Mouse (Mus musculus): ENCODE measurements at regions not wholly inside any gene's neighbourhood (a gene's known extent, or its start where the extent isn't known, plus 50 kb on each side); places are given as distances from the start of the nearest gene placed in this dataset.
A peak's percentile ranks its signal among the peaks of the same experiment; 100 is the strongest.

DNA sequence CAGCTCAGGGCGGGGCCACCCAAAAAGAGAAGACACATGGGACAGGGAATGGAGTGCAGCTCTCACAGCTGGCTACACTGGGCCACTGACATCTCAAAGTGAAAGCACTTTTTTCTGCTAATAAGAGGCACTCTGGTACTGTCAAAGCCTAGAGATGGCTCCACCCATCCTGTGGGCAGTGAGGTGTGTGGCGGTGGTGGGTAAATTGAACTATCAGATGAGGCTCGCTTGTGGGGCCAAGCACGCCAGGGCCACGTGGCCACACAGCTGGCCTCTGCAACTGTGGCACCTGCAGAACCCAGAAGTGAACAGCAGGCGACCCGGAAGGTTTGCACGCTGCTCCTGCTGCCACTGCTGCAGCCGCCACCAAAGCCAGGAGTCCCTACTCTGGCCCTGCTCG lies 756.6 kb downstream of the A830018L16Rik start:
- no peak overlapping the region for H3K4me2 ChIP-seq
- 94% methylated on average over 10 of the region's 10 CpGs for WGBS
- no peaks in the 10 kb centered on the region for H3K27me3 ChIP-seq
- H3K36me3 ChIP-seq, result no peaks in the 10 kb centered on the region
- ATAC-seq (ENCODE audit: insufficient number of reproducible peaks, insufficient read depth, low FRiP score, low TSS enrichment, low read depth), result no peak
- H3K4me3 ChIP-seq, result no peak overlapping the region
- no peaks in the 10 kb centered on the region; the same call in 1 of the 2 replicates for H3K9me3 ChIP-seq
- H3K27ac ChIP-seq, result no peak overlapping the region
- no peaks in the 10 kb centered on the region for H3K4me1 ChIP-seq
- H3K9ac ChIP-seq, result no peak overlapping the region

DNA sequence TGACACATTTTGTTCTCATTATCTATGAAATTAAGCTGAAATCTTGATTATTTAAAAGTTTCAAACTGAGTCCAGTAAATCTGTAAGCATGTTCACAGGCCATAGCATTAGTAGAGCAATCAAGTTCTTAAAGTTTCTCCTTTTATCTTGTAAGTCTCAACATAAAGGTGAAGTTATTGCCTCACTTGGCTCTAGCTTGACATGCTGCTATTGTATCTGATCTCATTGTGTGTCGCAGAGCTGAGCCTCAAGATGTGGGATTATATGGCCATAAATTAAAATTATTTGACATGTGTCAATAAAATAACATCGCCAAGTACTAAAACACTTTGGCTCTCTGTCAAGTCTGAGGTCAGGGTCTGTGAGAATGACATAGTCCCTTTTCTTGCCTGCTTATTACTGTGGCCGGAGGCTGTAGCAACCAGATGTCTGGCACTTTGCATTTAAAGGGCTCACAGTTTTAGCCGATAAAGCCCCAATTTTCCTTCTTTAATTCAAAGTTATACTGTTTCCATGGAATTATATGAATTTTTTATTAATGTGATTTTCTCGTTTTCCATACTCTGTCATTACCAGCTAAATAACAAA lies 775.8 kb downstream of the A830018L16Rik start:
- Histone ChIP-seq H3K27ac (no peak overlapping the region), H3K36me3 (no peaks in the 10 kb centered on the region), H3K4me2 (no peak overlapping the region), H3K27me3 (no peaks in the 10 kb centered on the region), H3K4me3 (no peak overlapping the region), H3K9me3 (no peaks in the 10 kb centered on the region), H3K4me1 (no peaks in the 10 kb centered on the region), H3K9ac (no peak overlapping the region)
- no peak for ATAC-seq (ENCODE audit: insufficient number of reproducible peaks, insufficient read depth, low FRiP score, low TSS enrichment, low read depth)
- 75% methylated on average over 5 of the region's 5 CpGs for WGBS

DNA sequence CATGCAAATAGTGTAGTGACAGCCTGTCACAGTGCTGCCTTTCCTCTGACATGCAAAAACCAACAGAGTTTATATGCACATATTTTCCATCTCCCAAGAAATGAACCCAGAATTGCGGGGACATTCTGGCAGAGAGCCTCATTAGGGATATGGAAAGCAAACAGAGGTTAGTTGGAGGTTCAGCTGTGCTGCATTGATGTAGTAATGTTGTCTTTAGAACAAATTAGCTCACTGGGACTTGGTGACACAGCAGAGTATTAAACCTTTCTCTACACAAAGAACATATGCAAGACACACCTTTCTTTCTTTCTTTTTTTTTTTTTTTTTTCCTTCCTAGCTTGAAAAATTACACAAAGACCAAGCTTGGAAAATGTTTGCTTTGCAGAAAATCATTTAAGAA lies 778.7 kb downstream of the A830018L16Rik start:
- H3K4me1 ChIP-seq, result no peaks in the 10 kb centered on the region
- no peak overlapping the region for H3K9ac ChIP-seq
- H3K36me3 ChIP-seq, result no peaks in the 10 kb centered on the region
- no peaks in the 10 kb centered on the region for H3K9me3 ChIP-seq
- WGBS, result 64% methylated on average over 1 of the region's 1 CpGs
- no peak overlapping the region for H3K4me2 ChIP-seq
- no peak for ATAC-seq (ENCODE audit: insufficient number of reproducible peaks, insufficient read depth, low FRiP score, low TSS enrichment, low read depth)
- no peaks in the 10 kb centered on the region for H3K27me3 ChIP-seq
- H3K27ac ChIP-seq, result no peak overlapping the region
- no peak overlapping the region for H3K4me3 ChIP-seq

DNA sequence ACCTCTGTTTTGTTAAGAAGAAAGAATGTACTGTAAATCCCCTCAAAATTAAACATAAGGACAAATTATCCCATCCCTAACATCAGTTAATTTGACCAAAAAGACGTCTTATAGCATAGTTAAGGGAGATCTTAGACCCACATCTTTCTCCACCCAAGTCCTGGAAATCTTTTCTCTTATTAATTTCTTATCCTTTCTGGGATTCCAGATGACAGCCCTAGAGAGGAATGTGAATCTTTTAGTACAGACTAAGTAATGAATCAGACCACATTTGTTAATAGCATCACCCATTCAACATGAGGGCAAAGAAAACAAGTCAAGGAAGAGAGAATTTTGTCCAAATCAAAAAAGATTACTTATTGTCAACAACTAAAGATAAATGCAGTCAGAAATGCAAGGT lies 817.2 kb downstream of the A830018L16Rik start:
- no peaks in the 10 kb centered on the region for H3K9me3 ChIP-seq
- WGBS, result 68% methylated on average over 1 of the region's 1 CpGs
- H3K9ac ChIP-seq, result no peak overlapping the region
- no peaks in the 10 kb centered on the region for H3K27me3 ChIP-seq
- no peak overlapping the region for H3K4me2 ChIP-seq
- no peaks in the 10 kb centered on the region for H3K4me1 ChIP-seq
- ATAC-seq (ENCODE audit: insufficient number of reproducible peaks, insufficient read depth, low FRiP score, low TSS enrichment, low read depth), result no peak
- H3K27ac ChIP-seq, result no peak overlapping the region
- H3K36me3 ChIP-seq, result no peaks in the 10 kb centered on the region
- H3K4me3 ChIP-seq, result no peak overlapping the region

DNA sequence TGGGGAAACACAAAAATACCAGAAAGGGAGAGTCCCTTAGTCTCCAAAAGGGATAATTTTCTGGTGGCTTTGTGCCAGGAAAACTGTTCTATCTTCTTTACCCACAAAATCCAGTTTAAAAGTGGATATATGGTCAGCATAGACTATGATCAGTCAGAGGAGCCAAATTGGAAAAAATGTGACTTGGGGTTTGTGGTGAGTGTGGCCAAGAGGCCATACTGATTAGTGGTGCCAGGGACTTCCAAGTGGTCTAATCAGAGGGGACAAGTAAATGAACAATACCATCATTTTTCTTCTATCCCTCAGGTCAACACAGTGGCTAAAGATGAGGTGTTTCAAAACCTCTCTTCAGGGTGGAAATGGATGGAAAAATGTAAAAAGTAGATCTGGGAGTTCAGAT lies 828.2 kb downstream of the A830018L16Rik start:
- peak; percentile 52; the same call in 1 of the 2 replicates for ATAC-seq (ENCODE audit: insufficient number of reproducible peaks, insufficient read depth, low FRiP score, low TSS enrichment, low read depth)
- Histone ChIP-seq H3K27me3 (no peaks in the 10 kb centered on the region), H3K4me2 (no peak overlapping the region), H3K9ac (no peak overlapping the region), H3K27ac (no peak overlapping the region), H3K4me3 (no peak overlapping the region), H3K9me3 (no peaks in the 10 kb centered on the region), H3K36me3 (no peaks in the 10 kb centered on the region), H3K4me1 (no peaks in the 10 kb centered on the region)

DNA sequence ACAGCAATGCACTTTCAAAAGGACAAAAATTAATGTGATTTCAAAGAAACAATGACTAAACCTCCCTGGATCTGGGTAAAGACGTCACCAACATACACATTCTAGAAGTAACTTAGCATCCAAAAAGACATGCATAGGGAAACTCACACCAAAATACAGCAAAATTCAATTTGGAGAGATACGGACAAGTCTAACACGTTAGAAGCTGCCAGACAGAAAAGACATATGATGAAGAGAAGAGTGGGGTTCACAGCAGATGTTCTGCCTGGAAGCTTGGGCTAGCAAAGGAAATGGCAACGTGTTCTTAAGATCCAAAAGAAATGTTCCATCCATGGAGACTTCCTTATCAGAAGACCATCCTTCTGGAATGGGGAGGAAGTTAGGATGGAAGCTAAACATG lies 868.6 kb downstream of the A830018L16Rik start:
- H3K4me3 ChIP-seq, result no peak overlapping the region
- ATAC-seq (ENCODE audit: insufficient number of reproducible peaks, insufficient read depth, low FRiP score, low TSS enrichment, low read depth), result no peak
- no peaks in the 10 kb centered on the region for H3K27me3 ChIP-seq
- no peak overlapping the region for H3K9ac ChIP-seq
- no peak overlapping the region for H3K4me2 ChIP-seq
- no peaks in the 10 kb centered on the region for H3K36me3 ChIP-seq
- H3K27ac ChIP-seq, result no peak overlapping the region
- no peaks in the 10 kb centered on the region for H3K9me3 ChIP-seq
- WGBS, result 89% methylated on average over 4 of the region's 4 CpGs
- peaks cover 12% of the 10 kb centered on the region; the same call in 1 of the 2 replicates for H3K4me1 ChIP-seq

DNA sequence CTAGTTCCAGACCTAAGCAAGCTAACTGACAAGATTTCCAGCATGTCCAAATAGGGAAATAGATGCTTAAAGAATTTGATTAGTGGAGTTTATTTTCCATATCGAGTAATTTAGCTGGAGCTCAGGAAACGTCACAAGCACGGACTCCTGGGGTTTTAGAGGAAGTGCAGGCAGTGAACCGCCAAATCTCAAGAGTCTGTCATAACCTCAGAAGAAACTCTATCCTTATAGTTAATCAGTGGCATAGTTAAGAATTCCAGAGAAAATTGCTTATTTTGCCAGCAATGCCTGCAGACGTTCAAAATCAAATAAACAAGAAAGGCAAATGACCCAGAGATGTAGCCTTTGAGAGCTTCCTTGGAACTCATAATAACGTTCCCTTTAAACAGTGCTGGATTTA lies 871.6 kb downstream of the A830018L16Rik start:
- Histone ChIP-seq H3K4me3 (no peak overlapping the region), H3K27me3 (no peaks in the 10 kb centered on the region), H3K4me1 (peaks cover 12% of the 10 kb centered on the region; the same call in 1 of the 2 replicates), H3K36me3 (no peaks in the 10 kb centered on the region), H3K27ac (peak overlapping the region; percentile 48; the same call in 1 of the 2 replicates), H3K9ac (no peak overlapping the region), H3K4me2 (no peak overlapping the region), H3K9me3 (no peaks in the 10 kb centered on the region)
- no peak for ATAC-seq (ENCODE audit: insufficient number of reproducible peaks, insufficient read depth, low FRiP score, low TSS enrichment, low read depth)
- WGBS, result 20% methylated on average over 6 of the region's 6 CpGs

DNA sequence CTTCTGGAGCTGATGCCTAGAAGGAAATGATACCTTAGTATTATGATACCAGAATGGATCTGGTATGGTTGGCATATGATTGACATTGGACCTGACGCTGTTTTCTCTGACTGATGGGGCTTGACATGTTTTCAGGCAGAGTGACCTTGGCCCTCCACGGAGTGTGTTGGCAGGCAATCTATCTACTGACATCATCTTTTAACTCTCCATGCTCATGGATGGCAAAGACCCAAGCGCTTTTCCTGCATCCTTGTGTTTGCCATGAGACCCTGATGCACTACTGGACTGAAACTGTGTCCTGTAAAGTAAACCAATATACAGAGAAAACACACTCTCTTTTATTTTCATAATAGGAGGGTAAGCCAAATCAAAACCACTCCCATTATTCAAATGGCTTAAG lies 872.1 kb downstream of the A830018L16Rik start:
- Histone ChIP-seq H3K4me3 (no peak overlapping the region), H3K9ac (no peak overlapping the region), H3K9me3 (no peaks in the 10 kb centered on the region), H3K27me3 (no peaks in the 10 kb centered on the region), H3K4me2 (no peak overlapping the region), H3K36me3 (no peaks in the 10 kb centered on the region), H3K27ac (no peak overlapping the region), H3K4me1 (peaks cover 12% of the 10 kb centered on the region; the same call in 1 of the 2 replicates)
- WGBS, result 54% methylated on average over 3 of the region's 3 CpGs
- no peak for ATAC-seq (ENCODE audit: insufficient number of reproducible peaks, insufficient read depth, low FRiP score, low TSS enrichment, low read depth)

DNA sequence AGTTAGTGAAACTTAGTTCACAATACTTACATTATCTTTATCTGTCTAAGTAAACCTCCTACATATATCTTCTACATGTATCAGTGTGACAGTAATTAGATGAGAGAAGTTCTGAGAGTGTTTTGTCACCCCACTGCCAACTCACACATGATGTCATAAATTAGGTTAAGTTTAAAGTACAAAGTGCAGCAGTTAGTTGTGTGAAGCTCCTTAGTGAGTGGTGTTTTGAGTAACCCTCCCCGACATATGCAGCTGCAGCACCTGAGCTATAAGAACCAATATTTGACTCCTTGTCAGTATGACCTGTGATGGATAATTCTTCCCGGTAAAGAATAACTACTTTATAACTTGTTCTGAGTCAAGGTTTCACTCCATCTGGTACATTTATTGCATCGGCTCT lies 874.6 kb downstream of the A830018L16Rik start:
- 91% methylated on average over 3 of the region's 3 CpGs for WGBS
- Histone ChIP-seq H3K9ac (no peak overlapping the region), H3K27ac (no peak overlapping the region), H3K36me3 (no peaks in the 10 kb centered on the region), H3K4me2 (no peak overlapping the region), H3K27me3 (no peaks in the 10 kb centered on the region), H3K4me1 (peaks cover 22% of the 10 kb centered on the region), H3K9me3 (no peaks in the 10 kb centered on the region), H3K4me3 (no peak overlapping the region)
- no peak for ATAC-seq (ENCODE audit: insufficient number of reproducible peaks, insufficient read depth, low FRiP score, low TSS enrichment, low read depth)

DNA sequence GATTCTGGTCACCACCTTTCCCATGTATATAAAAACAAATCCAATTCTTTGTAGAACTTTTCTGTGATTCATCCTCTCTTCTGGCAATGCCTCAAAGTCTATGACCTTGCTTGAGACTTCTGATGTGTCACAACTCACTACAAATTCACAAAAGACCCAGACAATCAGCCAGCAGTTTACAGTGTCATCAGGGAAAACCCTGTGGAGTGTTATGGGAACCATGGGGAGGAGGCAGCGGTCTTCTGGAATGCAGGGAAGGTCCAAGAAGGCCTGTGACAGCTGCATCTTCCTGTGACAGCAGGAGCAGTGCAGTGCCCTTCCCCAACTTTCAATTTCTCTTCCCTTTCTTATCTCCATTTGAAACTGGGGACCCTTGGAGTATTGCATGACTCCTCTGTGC lies 877.9 kb downstream of the A830018L16Rik start:
- peak overlapping the region; percentile 44; the same call in 1 of the 2 replicates for H3K27ac ChIP-seq
- ATAC-seq (ENCODE audit: insufficient number of reproducible peaks, insufficient read depth, low FRiP score, low TSS enrichment, low read depth), result no peak

DNA sequence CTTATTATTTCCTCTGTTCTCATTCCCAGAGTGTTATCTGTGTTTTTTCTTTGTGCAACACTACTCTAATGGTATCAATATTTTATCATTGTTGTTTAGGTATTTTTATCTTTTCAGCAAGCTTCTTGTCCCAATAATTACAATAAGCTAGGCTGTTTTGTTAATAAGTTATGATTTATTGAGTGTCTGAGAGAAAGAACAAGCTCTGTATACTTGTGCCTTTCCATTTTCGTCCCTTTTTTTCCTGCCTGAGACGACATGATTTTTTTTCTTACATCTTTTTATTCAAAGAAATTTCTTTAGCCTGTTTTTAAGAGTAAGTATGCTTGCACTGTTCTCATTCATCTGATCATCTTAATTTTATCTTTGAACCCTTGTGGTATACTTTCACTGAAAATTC lies 904.1 kb downstream of the A830018L16Rik start:
- Histone ChIP-seq H3K36me3 (no peaks in the 10 kb centered on the region), H3K4me2 (no peak overlapping the region), H3K9ac (no peak overlapping the region), H3K4me1 (no peaks in the 10 kb centered on the region), H3K27me3 (no peaks in the 10 kb centered on the region), H3K9me3 (no peaks in the 10 kb centered on the region), H3K4me3 (no peak overlapping the region), H3K27ac (no peak overlapping the region)
- no peak for ATAC-seq (ENCODE audit: insufficient number of reproducible peaks, insufficient read depth, low FRiP score, low TSS enrichment, low read depth)
- whole genome bisulfite sequencing, result 85% methylated on average over 2 of the region's 2 CpGs

More for the DNA sequence above, 877.9 kb downstream of the A830018L16Rik start:
- Histone ChIP-seq H3K9me3 (no peaks in the 10 kb centered on the region), H3K9ac (no peak overlapping the region), H3K36me3 (no peaks in the 10 kb centered on the region), H3K4me3 (no peak overlapping the region), H3K27me3 (no peaks in the 10 kb centered on the region), H3K4me1 (peaks cover 10% of the 10 kb centered on the region), H3K4me2 (no peak overlapping the region)
- WGBS, result 58% methylated on average over 1 of the region's 1 CpGs

DNA sequence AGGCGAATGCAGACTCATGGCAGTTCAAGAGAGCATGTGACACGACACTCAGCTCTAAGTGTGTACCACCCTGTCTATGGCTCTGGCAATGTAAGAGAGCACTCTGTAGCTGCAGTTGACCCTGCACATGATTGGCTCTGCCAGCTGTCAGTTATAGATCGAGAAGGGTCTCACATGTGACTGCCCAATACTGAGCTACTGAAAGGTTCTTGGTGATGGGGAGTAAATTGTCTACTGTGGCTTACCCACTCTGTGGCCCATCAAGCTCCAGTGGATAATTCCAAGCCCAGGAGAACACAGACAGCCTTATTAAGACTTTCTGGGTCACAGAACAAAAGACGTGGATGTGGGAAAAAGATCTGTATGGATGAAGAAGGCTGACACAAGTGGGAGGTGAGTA lies 920.3 kb downstream of the A830018L16Rik start:
- Histone ChIP-seq H3K4me1 (no peaks in the 10 kb centered on the region), H3K36me3 (no peaks in the 10 kb centered on the region), H3K4me2 (no peak overlapping the region), H3K4me3 (no peak overlapping the region), H3K27me3 (no peaks in the 10 kb centered on the region), H3K27ac (no peak overlapping the region), H3K9me3 (no peaks in the 10 kb centered on the region), H3K9ac (no peak overlapping the region)
- 84% methylated on average over 4 of the region's 4 CpGs for WGBS
- ATAC-seq (ENCODE audit: insufficient number of reproducible peaks, insufficient read depth, low FRiP score, low TSS enrichment, low read depth), result no peak

Measured in embryonic facial prominence, embryonic 13.5 days (tissue).